15 mouse cellular contexts compared by ENCODE assay signal in genomic region chr6:92469456-92469855, GRCm38 (mm10).
DNase-seq lines count a peak whose midpoint lies in the region; ATAC-seq and TF ChIP-seq lines count a peak whose summit lies in the region.
"Had no signal": no experiment of that assay in that cellular context is flagged by ENCODE, and none has a peak within 500 bp of the region (broad histone marks: within the 10 kb centered on the region; RNA-seq: fewer than 3 reads in every experiment).

No protein-coding gene starts in this region.

- H3K27ac ChIP-seq in heart, embryonic 10.5 days = peak overlapping the region; percentile 52
- 0 out of 2 replicates have a peak overlapping the region, but pooled peaks have one; percentile 50 for H3K27ac ChIP-seq in kidney, adult 2 months (ENCODE audit: insufficient read depth, low read depth, low read length)
- peak overlapping the region; percentile 95 for H3K27ac ChIP-seq in lung, embryonic 16.5 days (ENCODE audit: low read length)
- peak overlapping the region; percentile 94 for H3K27ac ChIP-seq in stomach, embryonic 16.5 days (ENCODE audit: low read length)
- H3K27ac ChIP-seq: hindbrain, embryonic 15.5 days; liver, embryonic 13.5 days had no signal

- no peaks in the 10 kb centered on the region for H3K9me3 ChIP-seq in heart, embryonic 10.5 days
- H3K9me3 ChIP-seq in lung, embryonic 16.5 days (ENCODE audit: control insufficient read depth, low read length) = no peaks in the 10 kb centered on the region
- H3K9me3 ChIP-seq in stomach, embryonic 16.5 days (replicated peaks; ENCODE audit: control insufficient read depth, low read length) = no peaks in the 10 kb centered on the region
- H3K9me3 ChIP-seq: hindbrain, embryonic 15.5 days; liver, embryonic 13.5 days had no signal

- no peak for ATAC-seq in lung, embryonic 16.5 days (ENCODE audit: low read depth)
- ATAC-seq in stomach, embryonic 16.5 days (ENCODE audit: insufficient read depth, low FRiP score) = no peak
- ATAC-seq: forebrain, postnatal 0 days had no signal

- no peaks in the 10 kb centered on the region for H3K27me3 ChIP-seq in heart, embryonic 10.5 days (ENCODE audit: insufficient read depth, poor library complexity, severe bottlenecking)
- H3K27me3 ChIP-seq in kidney, adult 2 months (replicated peaks; ENCODE audit: control insufficient read depth, insufficient read depth, low read length) = no peaks in the 10 kb centered on the region
- H3K27me3 ChIP-seq in lung, embryonic 16.5 days (ENCODE audit: control insufficient read depth, insufficient read depth, low read depth, low read length) = no peaks in the 10 kb centered on the region
- no peaks in the 10 kb centered on the region for H3K27me3 ChIP-seq in stomach, embryonic 16.5 days (ENCODE audit: control insufficient read depth, insufficient read depth, low read length)
- H3K27me3 ChIP-seq: hindbrain, embryonic 15.5 days; liver, embryonic 13.5 days had no signal

- peaks cover 43% of the 10 kb centered on the region for H3K4me1 ChIP-seq in heart, embryonic 10.5 days
- peaks cover 7% of the 10 kb centered on the region for H3K4me1 ChIP-seq in kidney, adult 2 months (ENCODE audit: control insufficient read depth, insufficient read depth, low read length)
- peaks cover 35% of the 10 kb centered on the region for H3K4me1 ChIP-seq in lung, embryonic 16.5 days (replicated peaks; ENCODE audit: control insufficient read depth, insufficient read depth, low read length)
- peaks cover 12% of the 10 kb centered on the region for H3K4me1 ChIP-seq in stomach, embryonic 16.5 days (ENCODE audit: control insufficient read depth, insufficient read depth, low read length)

- DNase-seq in heart, embryonic 10.5 days (ENCODE audit: low spot score) = no peak
- DNase-seq in heart, adult 11 months = no peak
- peak; percentile 42 for DNase-seq in kidney, adult 2 months
- no peak for DNase-seq in kidney, postnatal 10 days
- no peak for DNase-seq in lung, postnatal 25 days (ENCODE audit: low spot score)
- no peak for DNase-seq in embryo, embryonic 10.5 days (ENCODE audit: low spot score)
- DNase-seq: cerebellum, adult 18-20 months; forebrain, postnatal 0 days; gastrocnemius, postnatal 36 days; layer of hippocampus, adult 9-11 months; liver, embryonic 13.5 days; thymus, postnatal 4 days had no signal

- no peak overlapping the region for H3K4me3 ChIP-seq in heart, embryonic 10.5 days
- no peak overlapping the region for H3K4me3 ChIP-seq in kidney, adult 2 months (ENCODE audit: insufficient read depth, low read depth, low read length)
- H3K4me3 ChIP-seq in lung, embryonic 16.5 days (ENCODE audit: low read length) = no peak overlapping the region
- H3K4me3 ChIP-seq in stomach, embryonic 16.5 days (replicated peaks; ENCODE audit: low read length) = no peak overlapping the region
- H3K4me3 ChIP-seq: hindbrain, embryonic 15.5 days; liver, embryonic 13.5 days had no signal

- 60% methylated on average over 4 of the region's 4 CpGs for WGBS in heart, embryonic 10.5 days
- 42% methylated on average over 4 of the region's 4 CpGs for WGBS in kidney, adult 2 months
- WGBS in lung, embryonic 16.5 days = 60% methylated on average over 4 of the region's 4 CpGs
- WGBS in stomach, embryonic 16.5 days = 67% methylated on average over 4 of the region's 4 CpGs

- no peaks in the 10 kb centered on the region for H3K36me3 ChIP-seq in heart, embryonic 10.5 days
- no peaks in the 10 kb centered on the region for H3K36me3 ChIP-seq in kidney, adult 2 months (ENCODE audit: control insufficient read depth, insufficient read depth, low read length)
- H3K36me3 ChIP-seq in lung, embryonic 16.5 days (ENCODE audit: control insufficient read depth, insufficient read depth, low read length) = no peaks in the 10 kb centered on the region
- no peaks in the 10 kb centered on the region for H3K36me3 ChIP-seq in stomach, embryonic 16.5 days (ENCODE audit: control insufficient read depth, insufficient read depth, low read length)
- H3K36me3 ChIP-seq: hindbrain, embryonic 15.5 days; liver, embryonic 13.5 days had no signal

- H3K9ac ChIP-seq in lung, embryonic 16.5 days (ENCODE audit: low read length) = no peak overlapping the region
- H3K9ac ChIP-seq in stomach, embryonic 16.5 days (ENCODE audit: low read length) = no peak overlapping the region
- H3K9ac ChIP-seq: forebrain, postnatal 0 days; hindbrain, embryonic 15.5 days; liver, embryonic 13.5 days had no signal

- H3K4me2 ChIP-seq in lung, embryonic 16.5 days (ENCODE audit: low read depth, low read length) = no peak overlapping the region; the same call in 1 of the 2 replicates
- no peak overlapping the region for H3K4me2 ChIP-seq in stomach, embryonic 16.5 days (ENCODE audit: low read depth, low read length)
- H3K4me2 ChIP-seq: hindbrain, embryonic 15.5 days; liver, embryonic 13.5 days had no signal

- TF ChIP-seq POLR2A in kidney, adult 2 months (IDR thresholded peaks at IDR 0.05; ENCODE audit: low read depth, low read length) = no peak

- no peak for TF ChIP-seq CTCF in kidney, adult 2 months (conservative IDR thresholded peaks at IDR 0.05; ENCODE audit: insufficient read depth, insufficient read length, low read depth, low read length)
